Mouse (Mus musculus) neural tube, embryonic 14.5 days (tissue): ENCODE measurements around the gene Pomgnt2. TPM values are rescaled to one million over a fixed set of nuclear protein-coding genes. Genes with fewer than 3 reads are reported as not detected.

Experiments used
- ATAC-seq: fragments of 200-750 bp; cut with Nextera tagmentation; 2 replicates; pipeline ENCODE4 v1.8.0; 2017; ENCODE audit warnings: low read depth, mild to moderate bottlenecking, moderate TSS enrichment, moderate library complexity
- H3K27ac ChIP-seq: fragments of 300-500 bp; sonication (generic); 2 replicates; pipeline ENCODE4 v1.5.1; 2014; ENCODE audit warnings: low read depth, mild to moderate bottlenecking, control low read depth, low read length, moderate library complexity, mixed read lengths
- H3K27me3 ChIP-seq: fragments of 300-500 bp; sonication (generic); 2 replicates; pipeline ENCODE4 v1.6.1; 2014; ENCODE audit warnings: low read length; ENCODE audit not compliant: control insufficient read depth, insufficient read depth
- H3K36me3 ChIP-seq: fragments of 300-500 bp; sonication (generic); 2 replicates; pipeline ENCODE4 v1.6.1; 2014; ENCODE audit warnings: low read length, mixed read lengths; ENCODE audit not compliant: control insufficient read depth, insufficient read depth
- H3K4me1 ChIP-seq: fragments of 300-500 bp; sonication (generic); 2 replicates; pipeline ENCODE4 v1.6.1; 2014; ENCODE audit warnings: low read length; ENCODE audit not compliant: control insufficient read depth, insufficient read depth
- H3K4me2 ChIP-seq: fragments of 300-500 bp; sonication (generic); 2 replicates; pipeline ENCODE4 v1.6.1; 2014; ENCODE audit warnings: mild to moderate bottlenecking, low read depth, low read length, control low read depth
- H3K4me3 ChIP-seq: fragments of 300-500 bp; sonication (generic); 2 replicates; pipeline ENCODE4 v1.5.1; 2014; ENCODE audit warnings: low read depth, low read length, control low read depth, mixed read lengths
- H3K9ac ChIP-seq: fragments of 300-500 bp; sonication (generic); replicated peaks from 2 replicates; pipeline ENCODE4 v1.6.1; 2014; ENCODE audit warnings: low read depth, mild to moderate bottlenecking, control low read depth, low read length, mixed read lengths
- H3K9me3 ChIP-seq: fragments of 300-500 bp; sonication (generic); 2 replicates; pipeline ENCODE4 v1.6.1; 2016; ENCODE audit warnings: low read length; ENCODE audit not compliant: control insufficient read depth
- WGBS: fragments of 180-500 bp; shearing (Covaris S2); extraction: QIAGEN DNeasy Blood & Tissue Kit; methylation state at CpG from one replicate; pipeline ENCODE4 v1.1.7; 2014; 5-methylcytosine and 5-hydroxymethylcytosine counted together
- polyA plus RNA-seq: library from polyadenylated mRNA; unstranded; fragments of >200 nt; fragmentation: Nextera tagmentation; extraction: Ambion mirVana; gene quantifications from 2 replicates; pipeline ENCODE4 v1.2.1, GENCODE M21; 2014

Gene Pomgnt2
- polyA plus RNA-seq, 1 experiment from 2014 or later = 28.1 TPM

DNA sequence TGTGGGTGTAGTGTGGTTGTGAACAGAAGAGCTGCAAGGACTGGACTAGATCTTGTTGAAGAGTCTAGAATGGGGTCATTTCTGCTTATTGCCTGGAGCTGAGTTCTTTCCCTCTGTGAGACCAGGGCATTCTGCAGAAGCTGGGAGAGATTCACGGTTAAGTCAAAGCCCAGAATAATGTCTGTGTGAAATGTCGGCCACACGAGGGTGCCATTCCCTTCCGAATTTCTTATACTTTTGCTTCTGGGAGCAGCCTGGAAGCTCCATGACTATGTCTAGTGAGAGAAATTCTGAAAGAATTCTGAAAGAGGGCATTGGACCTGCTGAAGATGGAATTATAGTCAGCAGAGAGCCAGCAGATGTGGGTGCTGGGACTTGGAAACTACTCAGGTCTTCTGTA is 49.1 kb downstream of the Pomgnt2 start:
- Histone ChIP-seq H3K4me1 (peaks cover 7% of the 10 kb centered on the region), H3K9ac (no peak overlapping the region), H3K36me3 (no peaks in the 10 kb centered on the region), H3K27ac (no peak overlapping the region), H3K4me2 (no peak overlapping the region), H3K27me3 (no peaks in the 10 kb centered on the region), H3K9me3 (no peaks in the 10 kb centered on the region), H3K4me3 (no peak overlapping the region)
- WGBS = 7% methylated on average over 4 of the region's 4 CpGs
- ATAC-seq = no peak

DNA sequence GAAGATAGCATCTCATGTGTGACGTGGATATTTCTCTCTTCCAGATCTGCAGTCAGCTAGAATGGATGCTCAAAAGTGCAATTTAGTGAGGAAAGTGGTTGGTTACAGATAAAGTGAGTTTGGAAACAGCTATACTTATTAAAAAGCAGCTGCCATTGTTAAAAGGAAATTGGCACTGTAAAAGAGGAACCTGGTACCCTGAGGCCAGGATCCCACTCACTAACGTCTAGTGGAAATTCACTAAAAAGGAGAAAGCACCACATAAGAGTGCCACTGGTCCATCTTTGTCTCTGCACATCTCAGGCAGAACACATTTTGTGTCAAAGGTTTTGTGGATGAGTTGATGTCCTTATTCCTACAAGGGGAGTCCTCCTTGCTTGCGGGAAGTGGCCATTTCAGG is 53.3 kb downstream of the Pomgnt2 start:
- WGBS = 88% methylated on average over 3 of the region's 3 CpGs
- H3K4me1 ChIP-seq = no peaks in the 10 kb centered on the region
- no peaks in the 10 kb centered on the region for H3K9me3 ChIP-seq
- H3K27ac ChIP-seq = no peak overlapping the region
- no peak overlapping the region for H3K9ac ChIP-seq
- H3K4me3 ChIP-seq = no peak overlapping the region
- no peak for ATAC-seq
- no peaks in the 10 kb centered on the region for H3K36me3 ChIP-seq
- H3K4me2 ChIP-seq = no peak overlapping the region
- H3K27me3 ChIP-seq = no peaks in the 10 kb centered on the region

DNA sequence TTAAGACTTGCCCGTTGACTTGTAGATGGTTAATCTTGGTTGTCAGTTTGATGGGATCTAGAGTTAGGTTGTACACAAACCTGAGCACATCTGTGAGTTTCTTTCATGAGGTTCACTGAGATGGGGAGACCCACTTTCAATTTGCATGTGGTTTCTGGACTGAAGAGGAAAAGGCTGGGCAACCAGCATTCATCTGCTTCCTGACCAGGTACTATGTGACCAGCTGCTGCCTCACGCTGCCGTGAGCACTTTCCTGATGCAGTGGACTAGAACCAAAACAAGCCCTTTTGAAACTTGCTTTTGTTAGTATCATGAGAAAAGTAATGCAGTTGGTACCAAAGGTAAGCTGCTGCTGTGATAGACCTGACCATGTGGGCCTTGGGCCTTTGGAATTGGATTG is 53.9 kb downstream of the Pomgnt2 start:
- WGBS = 89% methylated on average over 3 of the region's 3 CpGs
- no peaks in the 10 kb centered on the region for H3K9me3 ChIP-seq
- H3K9ac ChIP-seq = no peak overlapping the region
- no peak for ATAC-seq
- no peaks in the 10 kb centered on the region for H3K27me3 ChIP-seq
- no peak overlapping the region for H3K27ac ChIP-seq
- H3K4me1 ChIP-seq = no peaks in the 10 kb centered on the region
- H3K4me3 ChIP-seq = no peak overlapping the region
- no peaks in the 10 kb centered on the region for H3K36me3 ChIP-seq
- no peak overlapping the region for H3K4me2 ChIP-seq

DNA sequence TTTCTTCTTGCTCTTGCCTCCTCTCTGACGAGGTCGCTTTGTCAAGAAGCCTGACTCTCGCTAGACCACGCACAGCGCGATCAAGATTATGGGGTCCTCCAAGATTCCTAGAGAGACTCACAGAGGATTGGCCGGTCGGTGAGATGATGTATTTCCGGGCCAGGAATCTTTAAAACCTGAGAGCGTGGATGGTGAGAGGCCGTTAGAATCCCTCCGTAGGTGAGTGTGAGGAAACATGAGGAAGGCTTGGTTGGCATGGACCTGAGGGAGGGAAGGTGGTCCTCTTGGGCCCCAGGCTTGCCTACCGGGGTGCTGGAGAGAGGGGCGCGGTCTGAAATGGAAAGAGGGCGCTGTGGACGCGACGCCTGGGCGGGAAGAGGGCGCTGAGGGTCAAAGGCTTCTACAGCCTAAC is 59.0 kb downstream of the Pomgnt2 start:
- Histone ChIP-seq H3K9me3 (no peaks in the 10 kb centered on the region), H3K9ac (peak overlapping the region; percentile 39), H3K27me3 (no peaks in the 10 kb centered on the region), H3K4me3 (peak overlapping the region; percentile 33), H3K27ac (peak overlapping the region; percentile 55; the same call in 1 of the 2 replicates), H3K4me1 (no peaks in the 10 kb centered on the region), H3K36me3 (no peaks in the 10 kb centered on the region), H3K4me2 (peak overlapping the region; percentile 43)
- peak; percentile 71; the same call in 1 of the 2 replicates for ATAC-seq
- WGBS = 63% methylated on average over 21 of the region's 21 CpGs

DNA sequence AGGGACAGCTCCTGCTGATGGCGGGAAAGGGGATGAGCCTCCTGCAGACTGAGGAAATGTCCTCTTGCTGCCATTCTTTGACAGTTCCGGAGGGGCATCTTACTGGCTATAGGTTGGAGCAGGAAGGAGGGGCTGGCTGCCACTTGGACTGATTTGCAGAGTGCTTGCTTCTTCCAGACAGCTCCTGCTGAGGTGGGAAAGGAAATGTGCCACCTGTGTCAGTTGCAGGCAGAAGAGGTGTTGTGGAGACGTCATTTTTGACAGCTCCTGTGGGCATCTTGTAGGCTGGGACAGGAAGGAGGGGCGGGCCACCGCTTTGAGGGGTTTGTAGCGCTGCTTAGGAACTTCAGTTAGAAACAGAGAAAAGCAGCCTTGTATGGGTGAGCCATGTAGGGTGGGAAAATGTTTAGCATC is 59.5 kb downstream of the Pomgnt2 start:
- Histone ChIP-seq H3K4me2 (peak overlapping the region; percentile 43), H3K4me1 (no peaks in the 10 kb centered on the region), H3K27me3 (no peaks in the 10 kb centered on the region), H3K36me3 (no peaks in the 10 kb centered on the region), H3K4me3 (peak overlapping the region; percentile 33), H3K27ac (peak overlapping the region; percentile 55; the same call in 1 of the 2 replicates), H3K9ac (no peak overlapping the region; the same call in 1 of the 2 replicates), H3K9me3 (no peaks in the 10 kb centered on the region)
- WGBS = 74% methylated on average over 6 of the region's 6 CpGs
- ATAC-seq = peak; percentile 49; the same call in 1 of the 2 replicates

DNA sequence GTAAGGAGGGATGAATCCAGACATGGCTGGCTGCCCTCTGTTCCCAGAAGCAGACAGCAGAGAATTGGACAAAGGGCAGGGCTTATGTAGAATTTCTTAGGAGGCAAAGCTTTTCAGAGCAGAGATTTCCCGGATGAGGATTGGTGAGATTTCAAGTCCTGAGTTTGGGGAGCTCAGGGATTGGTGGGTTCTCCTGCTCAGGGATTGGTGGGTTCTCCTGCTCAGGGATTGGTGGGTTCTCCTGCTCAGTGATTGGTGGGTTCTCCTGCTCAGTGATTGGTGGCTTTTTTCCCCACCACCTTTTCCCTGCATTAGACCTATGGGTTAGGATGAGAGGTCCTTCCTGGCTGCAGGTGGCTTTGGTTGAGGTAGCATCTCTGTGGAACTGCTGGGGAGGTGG is 60.0 kb downstream of the Pomgnt2 start:
- no peak overlapping the region for H3K9ac ChIP-seq
- no peak overlapping the region for H3K4me2 ChIP-seq
- H3K4me1 ChIP-seq = no peaks in the 10 kb centered on the region
- peak; percentile 58; the same call in 1 of the 2 replicates for ATAC-seq
- WGBS = 85% methylated on average over 1 of the region's 1 CpGs
- H3K27me3 ChIP-seq = no peaks in the 10 kb centered on the region
- H3K9me3 ChIP-seq = no peaks in the 10 kb centered on the region
- H3K4me3 ChIP-seq = peak overlapping the region; percentile 33
- H3K27ac ChIP-seq = no peak overlapping the region
- H3K36me3 ChIP-seq = no peaks in the 10 kb centered on the region

DNA sequence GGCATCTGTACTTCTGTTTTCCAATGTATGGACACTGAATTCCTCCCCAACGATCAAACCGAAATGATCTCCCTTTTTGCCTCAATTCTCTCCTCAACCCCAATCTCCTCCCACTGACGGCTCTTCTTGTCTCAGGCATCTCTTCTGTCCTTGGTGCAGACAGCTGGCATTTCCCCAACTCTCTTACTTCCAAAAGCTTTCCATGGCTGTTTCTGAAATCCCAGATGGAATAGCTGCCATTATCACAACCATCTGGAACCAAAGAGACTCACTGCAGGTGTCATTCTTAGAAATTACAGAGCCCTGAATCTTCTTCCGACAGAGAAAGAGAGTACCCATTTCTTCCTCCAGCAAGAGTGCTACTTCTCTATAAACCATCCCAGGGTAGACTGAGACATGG is 62.1 kb downstream of the Pomgnt2 start:
- Histone ChIP-seq H3K36me3 (no peaks in the 10 kb centered on the region), H3K9me3 (no peaks in the 10 kb centered on the region), H3K9ac (no peak overlapping the region), H3K4me3 (no peak overlapping the region), H3K27ac (no peak overlapping the region), H3K4me1 (no peaks in the 10 kb centered on the region), H3K4me2 (no peak overlapping the region), H3K27me3 (no peaks in the 10 kb centered on the region)
- ATAC-seq = no peak
- WGBS = 84% methylated on average over 4 of the region's 4 CpGs

Other genes starting within 250 kb of the Pomgnt2 start
- 15.7 and 17.0 TPM in 2 replicates for gene Zfp651, start 237.8 kb downstream of the Pomgnt2 start, polyA plus RNA-seq
- gene Klhl40, start 219.5 kb downstream of the Pomgnt2 start, polyA plus RNA-seq = 1.7 and 2.4 TPM in 2 replicates
- gene Hhatl, start 204.6 kb downstream of the Pomgnt2 start, polyA plus RNA-seq = 0.26 and 0.40 TPM in 2 replicates
- 1.9 and 2.7 TPM in 2 replicates for gene Ccdc13, start 157.6 kb downstream of the Pomgnt2 start, polyA plus RNA-seq
- gene Higd1a, start 138.7 kb downstream of the Pomgnt2 start, polyA plus RNA-seq = 135 and 159 TPM in 2 replicates
- 1.6 and 2.0 TPM in 2 replicates for gene Ackr2, start 98.8 kb downstream of the Pomgnt2 start, polyA plus RNA-seq
- not detected in 2 replicates for gene Cyp8b1, start 80.8 kb downstream of the Pomgnt2 start, polyA plus RNA-seq
- gene Fam198a, start 46.1 kb downstream of the Pomgnt2 start, polyA plus RNA-seq = 1.0 and 2.5 TPM in 2 replicates
- gene Snrk, start 120.2 kb upstream of the Pomgnt2 start, polyA plus RNA-seq = 43.0 and 55.6 TPM in 2 replicates